Mouse (Mus musculus) gastrocnemius, postnatal 4 days (tissue): Measurements from ENCODE around the gene Shisa7. TPM values are rescaled to one million over a fixed set of nuclear protein-coding genes. Genes with fewer than 3 reads are reported as not detected.
"Not testable (repeated sequence)": the region's sequence is repeated elsewhere in the genome, so short reads cannot be mapped to it uniquely, and the experiment has no call there.

Experiments used
- DNase-seq, 2 experiments: peaks; one replicate each; pipeline ENCODE4 v3.0.0; 2021 to 2022; ENCODE audit warnings: low spot score in 2 of 2, mixed read lengths in 2 of 2
- total RNA-seq, 2 experiments: library from RNA; stranded (reverse); gene quantifications; 2 replicates each; pipeline ENCODE4 v1.2.3; 2021

Gene Shisa7
- total RNA-seq, 2 experiments from 2014 or later, result 0.05 TPM; not detected in 1

DNA sequence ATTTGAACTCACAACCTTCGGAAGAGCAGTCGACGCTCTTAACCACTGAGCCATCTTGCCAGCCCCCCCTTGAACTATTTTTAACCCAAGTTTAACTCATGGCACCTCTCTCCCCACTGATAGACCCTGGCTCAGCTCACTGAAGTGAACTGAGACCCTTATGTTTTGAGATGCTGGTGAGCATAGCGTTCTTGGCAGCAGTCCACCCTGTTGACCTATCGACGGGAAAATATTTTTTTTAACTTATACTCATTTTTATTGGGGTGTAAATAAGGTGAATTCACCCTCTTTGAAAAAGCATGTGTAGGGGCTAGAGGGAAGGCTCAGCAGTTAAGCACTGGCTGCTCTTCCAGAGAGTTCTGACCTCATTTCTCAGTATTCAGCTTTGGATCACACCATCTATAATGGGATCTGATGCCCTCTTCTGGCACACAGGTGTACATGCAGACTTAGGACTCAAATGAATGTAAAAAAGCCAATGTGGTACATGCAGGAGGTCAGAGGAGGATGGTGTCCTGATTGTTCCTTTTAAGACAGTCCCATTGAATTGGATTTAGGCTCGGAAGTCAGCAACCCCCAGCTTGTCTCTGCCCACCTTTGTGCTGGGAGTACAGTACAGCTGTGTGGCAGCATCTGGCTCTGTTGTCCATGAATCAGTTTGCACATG is 48.6 kb downstream of the Shisa7 start:
- no peak for DNase-seq

DNA sequence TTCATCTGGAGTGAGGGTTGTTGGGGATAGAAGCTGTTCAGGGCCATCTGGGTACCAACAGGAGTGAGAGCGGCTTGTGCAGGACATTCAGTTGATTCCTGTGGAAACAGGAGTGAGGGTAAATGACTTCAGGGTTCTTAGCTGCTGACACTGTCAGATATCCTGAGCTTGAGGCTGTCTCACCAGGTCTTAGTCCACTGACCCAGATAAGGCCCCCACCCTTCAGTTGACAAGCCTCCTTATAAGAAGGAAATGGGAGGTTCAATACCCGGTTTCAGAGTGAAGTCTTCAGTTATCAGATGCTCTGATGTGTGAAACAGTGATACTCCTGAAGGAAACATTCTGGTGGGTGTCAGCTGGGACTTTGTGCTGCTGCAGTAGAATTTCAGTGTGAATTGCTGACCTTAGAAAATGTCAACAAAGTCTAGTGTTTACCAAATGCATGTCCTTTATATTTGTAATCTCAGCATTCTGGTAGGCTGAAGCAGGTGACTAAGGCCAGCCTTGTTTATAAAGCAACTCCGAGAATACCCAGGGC is 49.8 kb downstream of the Shisa7 start:
- DNase-seq, result no peak

DNA sequence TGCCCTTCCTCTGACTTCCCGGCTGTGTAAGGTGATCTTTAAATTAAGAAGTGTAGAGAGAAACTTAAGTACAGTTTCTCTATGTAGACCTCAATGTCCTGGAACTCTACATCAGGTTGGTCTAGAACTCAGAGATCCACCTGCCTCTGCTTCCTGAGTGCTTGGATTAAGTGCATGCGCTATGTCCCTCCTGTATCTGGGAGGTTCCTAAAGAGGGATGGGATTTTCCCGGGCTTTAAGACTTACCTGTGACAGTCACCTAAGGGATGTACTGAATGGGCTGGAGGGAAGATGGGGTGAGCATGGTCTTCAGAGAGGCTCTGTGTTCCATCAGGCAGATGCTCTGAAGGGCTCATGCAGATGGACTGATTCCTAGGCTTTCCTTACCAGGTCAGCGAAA is 50.8 kb downstream of the Shisa7 start:
- no peak for DNase-seq

GRCm38 (mm10) chr7:4793248-4793647 is 51.2 kb downstream of the Shisa7 start:
- DNase-seq, result not testable (repeated sequence)

- peak; percentile 88 to 94 for DNase-seq
Measured at GRCm38 (mm10) chr7:4792278-4793212, 52.0 kb downstream of the Shisa7 start, which contains the start of gene Rpl28. TSS of gene Rpl28 (plus strand) at chr7:4792874.

- peak in 1 of 2 experiments; percentile 41 for DNase-seq
Measured at GRCm38 (mm10) chr7:4789436-4789935, 55.0 kb downstream of the Shisa7 start, which contains the start of gene Tmem238. TSS of gene Tmem238 (minus strand) at chr7:4789656.

DNA sequence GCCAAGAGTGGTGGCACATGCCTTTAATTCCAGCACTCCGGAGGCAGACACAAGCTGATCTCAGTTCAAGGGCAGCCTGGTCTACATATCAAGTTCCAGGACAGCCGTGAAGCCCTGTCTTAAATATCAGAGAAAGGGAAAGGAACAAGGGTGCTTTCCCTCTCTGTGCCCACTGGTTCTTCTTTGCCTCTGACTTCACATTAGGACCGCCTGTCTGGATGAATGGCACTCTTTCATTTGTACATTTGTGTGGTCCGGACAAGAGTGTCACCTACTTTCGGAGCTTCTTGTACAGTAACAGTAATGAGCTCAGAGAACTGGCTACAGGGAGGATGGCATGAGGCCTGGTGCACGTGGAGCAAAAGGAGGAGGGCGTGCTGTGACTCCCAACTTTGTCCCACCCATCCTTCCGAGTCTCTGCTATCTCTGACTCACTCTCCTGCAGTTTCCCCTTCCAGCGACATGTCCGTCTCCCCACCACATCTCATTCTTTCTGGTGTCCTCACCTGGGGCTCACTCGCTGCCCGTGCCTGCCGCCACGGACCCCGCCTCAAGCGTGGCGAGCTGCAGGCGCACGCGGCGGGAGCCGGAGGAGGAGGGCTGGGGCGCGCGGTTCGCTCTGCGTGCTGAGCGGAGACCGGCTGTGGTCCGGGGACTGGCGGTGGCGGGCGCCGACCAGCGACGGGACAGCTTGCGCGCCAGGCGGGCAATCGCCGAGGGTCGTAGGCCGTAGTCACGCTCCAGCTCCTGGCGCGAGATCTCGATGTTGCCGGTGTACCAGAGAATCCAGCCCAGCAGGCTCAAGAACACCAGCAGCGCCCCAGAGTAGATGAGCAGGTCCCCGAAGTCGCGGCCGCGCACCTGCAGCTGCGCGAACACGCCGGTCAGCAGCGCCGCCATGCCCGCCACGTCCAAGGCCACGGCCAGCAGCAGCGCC is 55.7 kb downstream of the Shisa7 start:
- DNase-seq, result peak in 1 of 2 experiments; percentile 63

DNA sequence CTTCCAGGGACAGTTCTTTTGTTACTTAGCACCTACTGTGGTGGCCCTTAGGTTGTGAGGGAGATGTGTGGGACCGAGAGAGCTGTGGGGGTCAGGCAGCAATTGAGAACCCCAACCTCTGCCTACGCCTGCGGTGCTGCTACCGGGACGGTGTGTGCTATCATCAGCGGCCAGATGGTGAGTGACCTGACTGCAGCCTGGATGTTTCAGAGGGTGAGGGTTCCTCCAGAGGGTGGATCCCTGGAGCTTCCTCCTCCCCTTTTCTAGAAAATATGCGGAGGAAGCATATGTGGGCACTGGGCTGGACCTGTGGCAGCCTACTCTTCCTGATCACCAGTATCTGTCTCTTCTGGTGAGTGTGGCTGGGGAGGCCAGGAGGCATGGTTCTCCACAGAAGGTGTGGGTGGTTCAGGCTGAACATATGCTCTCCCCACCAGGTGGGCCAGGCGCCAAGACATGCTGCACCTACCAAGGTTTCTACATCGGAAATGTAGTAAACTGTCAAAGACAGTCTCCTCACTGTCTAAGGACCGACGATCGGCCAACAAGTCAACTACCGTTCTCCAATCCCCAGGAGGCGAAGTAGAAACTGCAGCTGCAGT is 60.7 kb downstream of the Shisa7 start:
- no peak for DNase-seq

- no peak for DNase-seq
Measured at GRCm38 (mm10) chr7:4782759-4783158, 61.7 kb downstream of the Shisa7 start, which contains the start of the genes Il11 and Tmem190. TSS of gene Il11 (minus strand) at chr7:4782859. TSS of gene Tmem190 (plus strand) at chr7:4782937.

- DNase-seq, result no peak
Measured at GRCm38 (mm10) chr7:4782130-4782529, 62.4 kb downstream of the Shisa7 start.

- DNase-seq, result no peak
Measured at GRCm38 (mm10) chr7:4779921-4780320, 64.6 kb downstream of the Shisa7 start.

- no peak for DNase-seq
Measured at GRCm38 (mm10) chr7:4777851-4778637, 66.5 kb downstream of the Shisa7 start.

DNA sequence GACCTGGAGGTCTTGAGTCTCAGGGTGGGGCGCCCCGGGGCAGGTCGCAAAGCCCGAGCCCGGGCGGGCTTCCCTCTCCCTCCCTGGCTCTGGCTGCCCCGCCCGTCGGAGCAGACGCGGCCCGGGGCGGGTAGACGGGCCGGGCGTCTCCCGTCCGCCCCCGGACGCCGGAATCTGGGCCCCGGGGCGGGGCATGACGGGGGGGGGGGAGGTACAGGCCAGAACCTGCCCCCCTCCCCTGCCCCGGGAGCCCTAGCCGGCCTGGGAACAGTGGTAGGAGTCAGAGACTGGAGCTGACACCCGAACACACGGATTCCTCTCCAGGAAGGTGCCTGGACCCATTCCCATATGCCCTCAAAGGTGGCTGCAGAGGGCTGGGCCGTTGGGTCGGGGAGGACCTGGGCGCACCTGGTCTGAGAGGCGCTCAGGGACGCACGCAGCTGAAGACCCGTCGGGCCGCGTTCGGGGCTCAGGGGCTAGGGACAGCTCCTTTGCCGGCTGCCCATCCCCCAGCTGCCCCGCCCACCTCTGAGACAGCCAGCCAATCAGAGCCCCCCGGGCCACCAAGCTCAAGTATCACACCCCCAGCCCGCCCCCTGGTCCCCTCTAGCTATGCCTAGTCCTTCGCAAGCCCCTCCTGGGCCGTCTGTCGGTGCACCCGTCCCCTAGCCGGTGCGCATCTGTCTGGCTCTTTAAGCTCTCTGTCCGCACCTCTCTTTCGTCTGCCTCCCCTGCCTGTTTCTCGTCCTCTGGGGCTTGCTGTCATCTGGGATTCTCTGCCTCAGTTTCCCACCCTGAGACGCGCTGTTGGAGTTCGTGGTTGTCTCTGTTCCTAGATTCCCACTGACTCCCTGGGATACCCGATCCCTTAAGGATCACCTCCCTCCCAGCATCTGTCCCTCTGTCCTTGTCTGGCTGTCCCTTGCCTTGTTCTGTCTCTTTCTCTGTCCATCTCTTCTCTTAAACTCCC is 67.3 kb downstream of the Shisa7 start:
- DNase-seq, result peak in 1 of 2 experiments; percentile 69

GRCm38 (mm10) chr7:4776131-4776530 is 68.4 kb downstream of the Shisa7 start:
- no peak for DNase-seq
